Mouse (Mus musculus): Measurements from ENCODE around the gene Ndufs2. TPM values are rescaled to one million over a fixed set of nuclear protein-coding genes. Genes with fewer than 3 reads are reported as not detected.

Gene Ndufs2
- polyA plus RNA-seq, 1 experiment = 227 TPM

GRCm38 (mm10) chr1:171249913-171250600, 1.1 kb downstream of the Ndufs2 start, which contains the start of gene Adamts4:
Gene Adamts4 (plus strand): TSS chr1:171250421.
- Histone ChIP-seq H3K27me3 (ENCODE audit: control insufficient read depth, insufficient read depth, insufficient read length) (no peaks in the 10 kb centered on the region), H3K79me2 (ENCODE audit: control insufficient read depth, insufficient read depth) (peaks cover 18% of the 10 kb centered on the region), H3K79me3 (ENCODE audit: low read depth) (peaks cover 15% of the 10 kb centered on the region), H3ac (ENCODE audit: control insufficient read depth, insufficient read length, low read depth) (peak within 1 kb of the TSS; percentile 72), H3K4me3 (ENCODE audit: insufficient read depth, poor library complexity, severe bottlenecking) (peak within 1 kb of the TSS; percentile 29), H3K36me3 (ENCODE audit: control insufficient read depth, insufficient read depth) (peaks cover 5% of the 10 kb centered on the region)
- TF ChIP-seq MAX (IDR thresholded peaks at IDR 0.05) (no peak), CEBPB (IDR thresholded peaks at IDR 0.05; ENCODE audit: low read depth) (no peak), FOSL1 (IDR thresholded peaks at IDR 0.05; ENCODE audit: insufficient read depth, low read length, poor library complexity, severe bottlenecking) (no peak), CTCF (IDR thresholded peaks at IDR 0.05; ENCODE audit: control insufficient read depth, insufficient read depth, insufficient read length) (no peak), MYOG (IDR thresholded peaks at IDR 0.05; ENCODE audit: control insufficient read depth, extremely low read depth, insufficient read length) (no peak), MYOD1 (IDR thresholded peaks at IDR 0.05; ENCODE audit: control insufficient read depth, insufficient read length, low read depth) (peak; percentile 57), USF1 (IDR thresholded peaks at IDR 0.05; ENCODE audit: low read depth) (no peak)

- peaks cover 28% of the 10 kb centered on the region for H3K79me2 ChIP-seq (ENCODE audit: control insufficient read depth, insufficient read depth)
- H3K27me3 ChIP-seq (ENCODE audit: control insufficient read depth, insufficient read depth, insufficient read length) = no peaks in the 10 kb centered on the region
- H3ac ChIP-seq (ENCODE audit: control insufficient read depth, insufficient read length, low read depth) = no peak overlapping the region
- no peak overlapping the region for H3K4me3 ChIP-seq (ENCODE audit: insufficient read depth, poor library complexity, severe bottlenecking)
- H3K79me3 ChIP-seq (ENCODE audit: low read depth) = peaks cover 17% of the 10 kb centered on the region
- TF ChIP-seq CTCF (IDR thresholded peaks at IDR 0.05; ENCODE audit: control insufficient read depth, insufficient read depth, insufficient read length) (no peak), USF1 (IDR thresholded peaks at IDR 0.05; ENCODE audit: low read depth) (no peak), MAX (IDR thresholded peaks at IDR 0.05) (no peak), MYOG (IDR thresholded peaks at IDR 0.05; ENCODE audit: control insufficient read depth, extremely low read depth, insufficient read length) (no peak), CEBPB (IDR thresholded peaks at IDR 0.05; ENCODE audit: low read depth) (no peak), FOSL1 (IDR thresholded peaks at IDR 0.05; ENCODE audit: insufficient read depth, low read length, poor library complexity, severe bottlenecking) (no peak)
- H3K36me3 ChIP-seq (ENCODE audit: control insufficient read depth, insufficient read depth) = peaks cover 1% of the 10 kb centered on the region
Measured at GRCm38 (mm10) chr1:171248386-171249226, 2.6 kb downstream of the Ndufs2 start.

- H3K79me2 ChIP-seq (ENCODE audit: control insufficient read depth, insufficient read depth) = peaks cover 35% of the 10 kb centered on the region
- H3K36me3 ChIP-seq (ENCODE audit: control insufficient read depth, insufficient read depth) = peaks cover 7% of the 10 kb centered on the region
- TF ChIP-seq CTCF (IDR thresholded peaks at IDR 0.05; ENCODE audit: control insufficient read depth, insufficient read depth, insufficient read length) = no peak
- no peak for TF ChIP-seq CEBPB (IDR thresholded peaks at IDR 0.05; ENCODE audit: low read depth)
- TF ChIP-seq USF1 (IDR thresholded peaks at IDR 0.05; ENCODE audit: low read depth) = no peak
- no peak for TF ChIP-seq MAX (IDR thresholded peaks at IDR 0.05)
- no peak overlapping the region for H3ac ChIP-seq (ENCODE audit: control insufficient read depth, insufficient read length, low read depth)
- peaks cover 19% of the 10 kb centered on the region for H3K79me3 ChIP-seq (ENCODE audit: low read depth)
- H3K4me3 ChIP-seq (ENCODE audit: insufficient read depth, poor library complexity, severe bottlenecking) = no peak overlapping the region
- H3K27me3 ChIP-seq (ENCODE audit: control insufficient read depth, insufficient read depth, insufficient read length) = no peaks in the 10 kb centered on the region
Measured at GRCm38 (mm10) chr1:171247916-171248315, 3.3 kb downstream of the Ndufs2 start.

GRCm38 (mm10) chr1:171247453-171247841, 3.7 kb downstream of the Ndufs2 start:
- peaks cover 35% of the 10 kb centered on the region for H3K79me2 ChIP-seq (ENCODE audit: control insufficient read depth, insufficient read depth)
- peak overlapping the region; percentile 53 for H3ac ChIP-seq (ENCODE audit: control insufficient read depth, insufficient read length, low read depth)
- peaks cover 7% of the 10 kb centered on the region for H3K36me3 ChIP-seq (ENCODE audit: control insufficient read depth, insufficient read depth)
- H3K4me3 ChIP-seq (ENCODE audit: insufficient read depth, poor library complexity, severe bottlenecking) = peak overlapping the region; percentile 65
- peaks cover 19% of the 10 kb centered on the region for H3K79me3 ChIP-seq (ENCODE audit: low read depth)
- no peaks in the 10 kb centered on the region for H3K27me3 ChIP-seq (ENCODE audit: control insufficient read depth, insufficient read depth, insufficient read length)
- TF ChIP-seq FOSL1 (IDR thresholded peaks at IDR 0.05; ENCODE audit: insufficient read depth, low read length, poor library complexity, severe bottlenecking) (no peak), USF1 (IDR thresholded peaks at IDR 0.05; ENCODE audit: low read depth) (no peak), CEBPB (IDR thresholded peaks at IDR 0.05; ENCODE audit: low read depth) (no peak), MYOG (IDR thresholded peaks at IDR 0.05; ENCODE audit: control insufficient read depth, extremely low read depth, insufficient read length) (no peak), MAX (IDR thresholded peaks at IDR 0.05) (no peak), CTCF (IDR thresholded peaks at IDR 0.05; ENCODE audit: control insufficient read depth, insufficient read depth, insufficient read length) (no peak), MYOD1 (IDR thresholded peaks at IDR 0.05; ENCODE audit: control insufficient read depth, insufficient read length, low read depth) (no peak)

GRCm38 (mm10) chr1:171246709-171247452, 4.3 kb downstream of the Ndufs2 start:
- H3K79me3 ChIP-seq (ENCODE audit: low read depth) = peaks cover 19% of the 10 kb centered on the region
- peaks cover 7% of the 10 kb centered on the region for H3K36me3 ChIP-seq (ENCODE audit: control insufficient read depth, insufficient read depth)
- peaks cover 35% of the 10 kb centered on the region for H3K79me2 ChIP-seq (ENCODE audit: control insufficient read depth, insufficient read depth)
- TF ChIP-seq CTCF (IDR thresholded peaks at IDR 0.05; ENCODE audit: control insufficient read depth, insufficient read depth, insufficient read length) (peak; percentile 80), FOSL1 (IDR thresholded peaks at IDR 0.05; ENCODE audit: insufficient read depth, low read length, poor library complexity, severe bottlenecking) (no peak), MYOG (IDR thresholded peaks at IDR 0.05; ENCODE audit: control insufficient read depth, extremely low read depth, insufficient read length) (no peak), USF1 (IDR thresholded peaks at IDR 0.05; ENCODE audit: low read depth) (no peak), MAX (IDR thresholded peaks at IDR 0.05) (peak; percentile 15), MYOD1 (IDR thresholded peaks at IDR 0.05; ENCODE audit: control insufficient read depth, insufficient read length, low read depth) (no peak), CEBPB (IDR thresholded peaks at IDR 0.05; ENCODE audit: low read depth) (no peak)
- no peaks in the 10 kb centered on the region for H3K27me3 ChIP-seq (ENCODE audit: control insufficient read depth, insufficient read depth, insufficient read length)
- peak overlapping the region; percentile 65 for H3K4me3 ChIP-seq (ENCODE audit: insufficient read depth, poor library complexity, severe bottlenecking)
- peak overlapping the region; percentile 100 for H3ac ChIP-seq (ENCODE audit: control insufficient read depth, insufficient read length, low read depth)

Measured in C2C12 (cell line).